27 mouse cellular contexts compared by ENCODE assay signal in the genomic region with DNA sequence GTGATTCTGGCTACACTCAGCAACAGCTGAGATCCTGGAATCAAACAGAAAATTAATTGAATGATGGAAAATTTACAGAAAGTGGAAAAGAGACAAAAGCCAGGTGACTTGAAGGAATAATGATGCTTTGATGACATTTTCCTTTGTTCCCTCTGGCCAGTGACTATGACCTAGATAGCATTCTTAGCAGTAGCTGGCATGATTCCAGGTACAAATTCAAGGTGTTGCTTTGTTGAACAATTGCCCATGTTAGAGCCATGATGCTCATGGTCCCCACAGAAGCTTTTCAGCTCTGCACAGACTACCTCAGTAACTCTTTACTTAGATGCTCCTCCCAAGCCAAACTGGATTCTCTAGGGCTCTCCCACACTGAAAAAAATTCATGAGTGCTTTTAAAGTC.
"Had no signal": no experiment of that assay in that cellular context is flagged by ENCODE, and none has a peak within 500 bp of the region (broad histone marks: within the 10 kb centered on the region; RNA-seq: fewer than 3 reads in every experiment).

No protein-coding gene starts in this region.

- H3K36me3 ChIP-seq: heart, embryonic 10.5 days; heart, embryonic 12.5 days; hindbrain, embryonic 10.5 days; hindbrain, embryonic 12.5 days; hindbrain, embryonic 15.5 days; kidney, embryonic 15.5 days; limb, embryonic 10.5 days; limb, embryonic 12.5 days; liver, embryonic 13.5 days; liver, embryonic 15.5 days had no signal

- H3K4me1 ChIP-seq: heart, embryonic 10.5 days; heart, embryonic 12.5 days; hindbrain, embryonic 10.5 days; hindbrain, embryonic 12.5 days; hindbrain, embryonic 15.5 days; kidney, embryonic 15.5 days; limb, embryonic 10.5 days; limb, embryonic 12.5 days; liver, embryonic 13.5 days; liver, embryonic 15.5 days had no signal

- H3K4me3 ChIP-seq: heart, embryonic 10.5 days; heart, embryonic 12.5 days; hindbrain, embryonic 10.5 days; hindbrain, embryonic 12.5 days; hindbrain, embryonic 15.5 days; kidney, embryonic 15.5 days; limb, embryonic 10.5 days; limb, embryonic 12.5 days; liver, embryonic 13.5 days; liver, embryonic 15.5 days had no signal

- H3K9ac ChIP-seq: heart, embryonic 12.5 days; hindbrain, embryonic 12.5 days; hindbrain, embryonic 15.5 days; kidney, embryonic 15.5 days; limb, embryonic 12.5 days; liver, embryonic 13.5 days; liver, embryonic 15.5 days; liver, postnatal 0 days had no signal

- H3K27me3 ChIP-seq: heart, embryonic 12.5 days; hindbrain, embryonic 12.5 days; hindbrain, embryonic 15.5 days; kidney, embryonic 15.5 days; limb, embryonic 12.5 days; liver, embryonic 13.5 days; liver, embryonic 15.5 days had no signal

- DNase-seq: gastrocnemius, postnatal 10 days; gastrocnemius, postnatal 25 days; heart, postnatal 10 days; heart, postnatal 4 days; kidney, adult 11 months; kidney, adult 2 months; kidney, adult 9 months; kidney, postnatal 14 days; kidney, postnatal 36 days; layer of hippocampus, adult 9-11 months; layer of hippocampus, postnatal 36 days; liver; liver, embryonic 13.5 days; liver, postnatal 0 days had no signal

- H3K4me2 ChIP-seq: heart, embryonic 12.5 days; hindbrain, embryonic 12.5 days; hindbrain, embryonic 15.5 days; kidney, embryonic 15.5 days; limb, embryonic 12.5 days; liver, embryonic 11.5 days; liver, embryonic 13.5 days; liver, embryonic 15.5 days had no signal

- H3K9me3 ChIP-seq: heart, embryonic 10.5 days; heart, embryonic 12.5 days; hindbrain, embryonic 10.5 days; hindbrain, embryonic 12.5 days; hindbrain, embryonic 15.5 days; kidney, embryonic 15.5 days; limb, embryonic 10.5 days; limb, embryonic 12.5 days; liver, embryonic 13.5 days; liver, embryonic 15.5 days had no signal

- ATAC-seq: hindbrain, postnatal 0 days; intestine, embryonic 16.5 days; liver, postnatal 0 days had no signal

- H3K27ac ChIP-seq: heart, embryonic 10.5 days; hindbrain, embryonic 10.5 days; hindbrain, embryonic 12.5 days; hindbrain, embryonic 15.5 days; hindbrain, postnatal 0 days; kidney, embryonic 15.5 days; kidney, postnatal 0 days; limb, embryonic 10.5 days; limb, embryonic 12.5 days; liver, embryonic 13.5 days; liver, embryonic 15.5 days had no signal
